Comparison of ENCODE assay signal across 8 mouse cellular contexts in the genomic region with DNA sequence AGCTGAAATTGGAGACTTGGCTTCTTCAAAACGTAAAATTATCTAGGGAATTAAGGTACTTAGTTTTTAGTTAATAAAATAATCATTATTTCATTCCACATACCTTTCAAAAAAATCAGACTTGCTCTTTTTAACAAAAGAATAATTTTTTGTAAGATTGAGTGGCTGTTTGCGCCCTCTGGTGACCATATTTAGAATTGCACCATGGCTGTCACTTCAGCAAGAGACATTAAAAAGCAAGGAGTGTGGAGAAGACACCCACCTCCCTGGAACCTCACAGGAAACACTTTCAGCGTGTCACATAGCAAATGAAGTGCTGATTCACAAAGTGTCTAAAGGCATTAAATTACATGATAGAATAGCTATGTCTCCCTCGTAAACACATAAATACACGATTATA. TPM values are rescaled to one million over a fixed set of nuclear protein-coding genes. Genes with fewer than 3 reads are reported as not detected.
DNase-seq lines count a peak whose midpoint lies in the region; ATAC-seq and TF ChIP-seq lines count a peak whose summit lies in the region.

No protein-coding gene starts in this region.

- H3K4me1 ChIP-seq in midbrain, embryonic 11.5 days (ENCODE audit: control insufficient read depth, insufficient read depth, low read length), result no peaks in the 10 kb centered on the region
- H3K4me1 ChIP-seq in midbrain, embryonic 15.5 days, result no peaks in the 10 kb centered on the region
- H3K4me1 ChIP-seq in lung, postnatal 0 days (ENCODE audit: insufficient read depth, low read depth, low read length), result no peaks in the 10 kb centered on the region
- no peaks in the 10 kb centered on the region for H3K4me1 ChIP-seq in stomach, postnatal 0 days (replicated peaks; ENCODE audit: control insufficient read depth, insufficient read depth)

- intact Hi-C loops in heart, postnatal 36 days (cut with DNase I), result no loop called here

- no peak overlapping the region for H3K27ac ChIP-seq in midbrain, embryonic 11.5 days (ENCODE audit: low read depth, low read length)
- no peak overlapping the region for H3K27ac ChIP-seq in midbrain, embryonic 15.5 days
- no peak overlapping the region for H3K27ac ChIP-seq in lung, postnatal 0 days (ENCODE audit: low read length)
- H3K27ac ChIP-seq in stomach, postnatal 0 days (replicated peaks), result no peak overlapping the region

- TF ChIP-seq CTCF in lung, postnatal 0 days (IDR thresholded peaks at IDR 0.05), result peak; percentile 69
- TF ChIP-seq CTCF in stomach, postnatal 0 days (IDR thresholded peaks at IDR 0.05; ENCODE audit: low read depth), result peak; percentile 72

- no peak for ATAC-seq in frontal cortex, adult (ENCODE audit: low TSS enrichment)
- ATAC-seq in midbrain, embryonic 11.5 days (ENCODE audit: low FRiP score), result no peak
- ATAC-seq in midbrain, embryonic 15.5 days (replicated peaks), result no peak
- no peak for ATAC-seq in lung, postnatal 0 days
- ATAC-seq in stomach, postnatal 0 days (ENCODE audit: low FRiP score, low TSS enrichment), result no peak

- no peak overlapping the region for H3K9ac ChIP-seq in midbrain, embryonic 11.5 days (ENCODE audit: low read length)
- H3K9ac ChIP-seq in midbrain, embryonic 15.5 days, result no peak overlapping the region
- H3K9ac ChIP-seq in lung, postnatal 0 days (replicated peaks; ENCODE audit: low read depth), result no peak overlapping the region
- no peak overlapping the region for H3K9ac ChIP-seq in stomach, postnatal 0 days (ENCODE audit: low read length)

- TF ChIP-seq EP300 in lung, postnatal 0 days (IDR thresholded peaks at IDR 0.05), result no peak
- TF ChIP-seq EP300 in stomach, postnatal 0 days (optimal IDR thresholded peaks at IDR 0.05), result no peak

- no peaks in the 10 kb centered on the region for H3K36me3 ChIP-seq in midbrain, embryonic 11.5 days (ENCODE audit: control insufficient read depth, insufficient read depth, low read length)
- H3K36me3 ChIP-seq in midbrain, embryonic 15.5 days (replicated peaks), result no peaks in the 10 kb centered on the region
- no peaks in the 10 kb centered on the region for H3K36me3 ChIP-seq in lung, postnatal 0 days (ENCODE audit: insufficient read depth, low read length)
- H3K36me3 ChIP-seq in stomach, postnatal 0 days (ENCODE audit: control insufficient read depth, insufficient read depth, low read length), result no peaks in the 10 kb centered on the region

- no peaks in the 10 kb centered on the region for H3K27me3 ChIP-seq in midbrain, embryonic 11.5 days (ENCODE audit: control insufficient read depth, insufficient read depth, low read length)
- no peaks in the 10 kb centered on the region for H3K27me3 ChIP-seq in midbrain, embryonic 15.5 days (replicated peaks)
- no peaks in the 10 kb centered on the region for H3K27me3 ChIP-seq in lung, postnatal 0 days (replicated peaks; ENCODE audit: insufficient read depth, low read length)
- no peaks in the 10 kb centered on the region for H3K27me3 ChIP-seq in stomach, postnatal 0 days (ENCODE audit: control insufficient read depth, insufficient read depth, low read length)

- no peaks in the 10 kb centered on the region for H3K9me3 ChIP-seq in midbrain, embryonic 11.5 days (ENCODE audit: control insufficient read depth, low read length)
- no peaks in the 10 kb centered on the region for H3K9me3 ChIP-seq in midbrain, embryonic 15.5 days
- H3K9me3 ChIP-seq in lung, postnatal 0 days (ENCODE audit: low read length), result no peaks in the 10 kb centered on the region
- no peaks in the 10 kb centered on the region for H3K9me3 ChIP-seq in stomach, postnatal 0 days (ENCODE audit: control insufficient read depth, low read length)

- 32% methylated on average over 5 of the region's 5 CpGs for WGBS in midbrain, embryonic 11.5 days
- 41% methylated on average over 5 of the region's 5 CpGs for WGBS in midbrain, embryonic 15.5 days
- WGBS in lung, postnatal 0 days, result 29% methylated on average over 5 of the region's 5 CpGs
- 29% methylated on average over 5 of the region's 5 CpGs for WGBS in stomach, postnatal 0 days

- DNase-seq in frontal cortex, postnatal 10 days (ENCODE audit: low spot score in 2 of 2), result peak; percentile 3 to 16
- peak; percentile 89 for DNase-seq in midbrain, embryonic 11.5 days (ENCODE audit: low spot score, missing footprints)
- peak; percentile 53 for DNase-seq in brain, adult 2 months (ENCODE audit: low read depth, low spot score)
- peak; percentile 21 to 31 for DNase-seq in heart, postnatal 36 days
- DNase-seq in lung, postnatal 0 days (ENCODE audit: low spot score), result peak; percentile 8
- DNase-seq in stomach, postnatal 0 days (ENCODE audit: low spot score), result peak; percentile 35

- no peak overlapping the region for H3K4me3 ChIP-seq in midbrain, embryonic 11.5 days (ENCODE audit: low read depth, low read length)
- no peak overlapping the region for H3K4me3 ChIP-seq in midbrain, embryonic 15.5 days
- no peak overlapping the region for H3K4me3 ChIP-seq in lung, postnatal 0 days (ENCODE audit: low read depth, low read length)
- no peak overlapping the region for H3K4me3 ChIP-seq in stomach, postnatal 0 days (ENCODE audit: low read depth, low read length)

- H3K4me2 ChIP-seq in midbrain, embryonic 11.5 days, result no peak overlapping the region
- H3K4me2 ChIP-seq in midbrain, embryonic 15.5 days, result no peak overlapping the region
- no peak overlapping the region for H3K4me2 ChIP-seq in lung, postnatal 0 days (replicated peaks; ENCODE audit: low read depth, low read length)
- no peak overlapping the region for H3K4me2 ChIP-seq in stomach, postnatal 0 days (replicated peaks; ENCODE audit: low read depth)

RNA-seq across cellular contexts. Expression of gene Nxf2, which starts 34.2 kb away (rescaled TPM):
- 0.45 and 0.80 TPM in 2 replicates for polyA plus RNA-seq in midbrain, embryonic 11.5 days (2014; fragmentation: Nextera tagmentation; extraction: Ambion mirVana)
- polyA plus RNA-seq in midbrain, embryonic 15.5 days (2015; fragmentation: Nextera tagmentation; extraction: Ambion mirVana), result 0.25 and 0.29 TPM in 2 replicates
- under 1 TPM in 1 of 2 experiments, not detected in 1; 0.19 TPM for total RNA-seq in heart, postnatal 36 days (2021)
- polyA plus RNA-seq in lung, postnatal 0 days (2015; fragmentation: Nextera tagmentation; extraction: Ambion mirVana), result 0.27 and 0.31 TPM in 2 replicates
- polyA plus RNA-seq in stomach, postnatal 0 days (2015; fragmentation: Nextera tagmentation; extraction: Ambion mirVana), result 0.15 and 0.16 TPM in 2 replicates

Comparison
In these comparisons a context has a peak if more than half of its experiments do, and no peak if none do; other contexts are left out.
1. DNase-seq: peak in every context shown above with its lines; median percentile 89 in midbrain, embryonic 11.5 days; 53 in brain, adult 2 months; 35 in stomach, postnatal 0 days; 26 in heart, postnatal 36 days; 10 in frontal cortex, postnatal 10 days; 8 in lung, postnatal 0 days.